Mouse (Mus musculus): ENCODE measurements at regions not wholly inside any gene's neighbourhood (a gene's known extent, or its start where the extent isn't known, plus 50 kb on each side); places are given as distances from the start of the nearest gene placed in this dataset.

- TF ChIP-seq POLR2A (IDR thresholded peaks at IDR 0.05; ENCODE audit: low read depth, low read length): no peak
- TF ChIP-seq CTCF (IDR thresholded peaks at IDR 0.05; ENCODE audit: extremely low read depth, insufficient read length, insufficient replicate concordance, low read depth, low read length): no peak
Measured at GRCm38 (mm10) chr10:100958371-100958770, 368.1 kb downstream of the 1700017N19Rik start.
